Mouse (Mus musculus) kidney, postnatal 4 days (tissue): ENCODE measurements around the gene Il1r1.

ENCODE experiments used
- DNase-seq, 2 experiments: peaks; one replicate each; pipeline ENCODE4 v3.0.0; 2021; ENCODE audit warnings: mixed read lengths in 2 of 2

The Il1r1 gene

GRCm38 (mm10) chr1:40224539-40225284, at the start of gene Il1r1:
Gene Il1r1, plus strand, starts transcription at chr1:40225080.
- peak; percentile 83 to 89 for DNase-seq

GRCm38 (mm10) chr1:40175123-40175522, 49.8 kb upstream of the Il1r1 start:
- no peak for DNase-seq

- no peak for DNase-seq
These were observed 49.1 kb upstream of the Il1r1 start for GRCm38 (mm10) chr1:40175797-40176196.

GRCm38 (mm10) chr1:40179031-40179430, 45.8 kb upstream of the Il1r1 start:
- DNase-seq = no peak

- DNase-seq = no peak
These were observed 45.4 kb upstream of the Il1r1 start for GRCm38 (mm10) chr1:40179493-40179892.

DNA sequence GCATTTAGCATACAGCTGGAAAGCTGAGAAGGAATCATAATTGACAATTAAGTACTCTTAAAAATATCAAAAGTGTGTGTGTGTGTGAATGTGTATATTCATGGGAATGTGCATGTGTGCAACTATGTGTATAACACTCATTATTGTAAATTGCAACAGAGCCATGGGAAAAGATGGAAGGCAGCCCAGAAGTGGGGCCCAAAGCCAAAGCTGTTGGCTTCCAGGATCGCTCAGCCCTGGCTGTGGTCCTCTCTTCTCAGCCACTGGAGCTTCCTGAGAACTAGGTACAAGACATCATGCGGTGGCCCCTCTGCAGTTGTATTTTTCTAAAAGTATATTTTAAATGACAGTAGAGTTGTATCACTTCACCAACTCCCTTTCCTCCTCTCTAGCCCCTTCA, 44.0 kb upstream of the Il1r1 start:
- peak; percentile 15 to 21 for DNase-seq

- DNase-seq = no peak
These were observed 43.2 kb upstream of the Il1r1 start for GRCm38 (mm10) chr1:40181716-40182115.

DNA sequence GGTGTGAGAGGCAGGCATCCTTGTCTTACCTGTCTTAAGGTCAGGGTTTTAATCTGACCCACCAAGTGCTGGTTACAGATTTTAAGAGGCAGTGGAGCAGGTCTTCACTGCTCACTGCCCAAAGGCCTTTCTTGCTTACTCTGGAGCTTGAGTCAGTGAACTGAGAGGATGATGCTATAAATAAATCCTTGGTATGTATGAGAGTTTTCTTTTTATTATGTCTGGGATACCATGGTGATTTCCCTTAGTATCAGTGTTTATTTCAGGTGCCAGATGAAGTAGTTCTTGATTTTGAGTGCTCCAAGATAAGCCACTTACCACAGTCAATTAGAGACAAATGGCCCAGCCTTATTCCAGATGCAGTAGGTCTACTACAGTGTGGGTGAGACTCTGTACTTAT, 41.5 kb upstream of the Il1r1 start:
- DNase-seq = no peak

GRCm38 (mm10) chr1:40187961-40188360, 36.9 kb upstream of the Il1r1 start:
- peak; percentile 56 to 68 for DNase-seq

DNA sequence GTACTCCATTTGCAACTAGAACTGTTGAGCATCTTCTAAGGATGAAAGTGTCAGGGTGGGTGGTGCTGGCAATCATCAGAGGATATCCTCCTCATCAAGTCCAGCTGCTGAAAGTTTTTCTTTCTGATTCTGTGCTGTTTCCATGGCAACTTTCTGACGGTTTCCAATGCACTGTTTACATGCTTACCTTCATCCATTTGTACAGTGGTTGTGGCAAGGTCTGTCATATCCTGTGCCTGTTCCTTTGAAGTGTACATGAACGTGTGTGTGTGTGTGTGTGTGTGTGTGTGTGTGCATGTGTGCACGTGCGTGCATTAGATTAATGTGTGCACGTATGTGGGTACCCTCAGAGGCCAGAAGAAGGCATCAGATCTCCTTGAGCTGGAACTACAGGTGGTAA, 34.9 kb upstream of the Il1r1 start:
- no peak for DNase-seq

DNA sequence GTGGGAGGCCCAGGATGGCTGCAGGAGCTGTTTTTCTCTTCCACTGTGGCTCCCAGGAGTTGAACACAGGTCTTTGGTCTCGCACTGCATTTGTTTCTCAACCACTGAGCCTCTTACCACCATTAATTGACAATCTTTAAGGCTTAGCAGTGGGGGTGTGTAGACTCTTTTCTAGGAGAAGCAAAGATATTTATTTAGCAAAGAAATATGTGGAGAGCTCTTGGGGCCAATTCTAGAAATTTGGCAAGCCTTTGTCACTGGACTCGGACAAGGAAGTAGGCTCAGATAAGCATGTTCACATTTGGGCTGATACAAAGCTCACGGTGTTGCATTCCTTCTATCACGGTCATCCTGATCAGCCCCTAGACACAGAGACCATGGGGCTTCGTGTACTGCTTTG, 34.0 kb upstream of the Il1r1 start:
- DNase-seq = no peak

GRCm38 (mm10) chr1:40194279-40194678, 30.6 kb upstream of the Il1r1 start:
- no peak for DNase-seq

GRCm38 (mm10) chr1:40213337-40214159, 11.3 kb upstream of the Il1r1 start:
- DNase-seq = no peak

- DNase-seq = no peak
These were observed 7.4 kb upstream of the Il1r1 start for GRCm38 (mm10) chr1:40217521-40217920.

- no peak for DNase-seq
These were observed 6.3 kb upstream of the Il1r1 start for GRCm38 (mm10) chr1:40218603-40219002.

DNA sequence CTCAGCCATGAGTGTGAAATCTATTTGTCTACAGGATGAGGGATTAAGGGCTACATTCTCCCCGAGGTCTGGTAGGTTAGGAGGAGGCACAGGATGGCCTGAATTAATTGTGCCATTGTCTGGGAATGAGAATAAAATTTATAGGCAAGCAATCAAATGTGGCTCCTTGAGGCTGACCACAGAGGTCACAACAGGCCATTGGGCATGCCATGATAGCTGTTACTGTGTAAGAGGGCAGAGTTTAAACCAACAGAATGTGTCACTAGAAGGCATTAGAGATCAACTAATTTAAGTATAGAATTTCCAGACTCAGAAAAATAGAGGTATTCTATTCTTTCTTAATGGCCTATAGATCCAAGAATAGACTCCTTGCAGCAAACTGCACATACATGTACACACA, 4.3 kb upstream of the Il1r1 start:
- DNase-seq = no peak

- no peak for DNase-seq
These were observed 3.0 kb upstream of the Il1r1 start for GRCm38 (mm10) chr1:40221864-40222263.

- DNase-seq = no peak
These were observed 2.2 kb upstream of the Il1r1 start for GRCm38 (mm10) chr1:40222680-40223079.

GRCm38 (mm10) chr1:40223591-40223990, 1.3 kb upstream of the Il1r1 start:
- DNase-seq = no peak

GRCm38 (mm10) chr1:40225580-40225979, 700 bp downstream of the Il1r1 start:
- DNase-seq = no peak

DNA sequence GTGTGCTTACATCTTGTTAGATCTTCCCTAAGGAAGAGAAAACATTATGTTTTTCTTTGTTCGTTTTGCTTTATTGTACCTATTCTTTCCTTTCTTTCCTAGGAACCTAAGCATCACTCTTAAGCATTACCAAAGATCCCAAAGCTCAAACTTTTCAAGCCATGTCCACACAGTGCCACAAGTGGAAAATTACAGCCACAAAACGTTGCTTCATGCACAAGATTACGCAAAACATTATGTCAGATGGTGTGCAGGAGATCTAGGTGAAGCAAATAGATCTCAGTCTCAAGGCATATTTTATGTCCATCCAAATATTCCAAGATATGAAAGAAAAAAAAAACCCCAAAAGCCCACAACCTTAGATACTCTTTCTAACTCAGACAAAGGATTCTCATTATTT, 4.2 kb downstream of the Il1r1 start:
- DNase-seq = no peak

GRCm38 (mm10) chr1:40229771-40230280, 4.9 kb downstream of the Il1r1 start:
- DNase-seq = no peak

DNA sequence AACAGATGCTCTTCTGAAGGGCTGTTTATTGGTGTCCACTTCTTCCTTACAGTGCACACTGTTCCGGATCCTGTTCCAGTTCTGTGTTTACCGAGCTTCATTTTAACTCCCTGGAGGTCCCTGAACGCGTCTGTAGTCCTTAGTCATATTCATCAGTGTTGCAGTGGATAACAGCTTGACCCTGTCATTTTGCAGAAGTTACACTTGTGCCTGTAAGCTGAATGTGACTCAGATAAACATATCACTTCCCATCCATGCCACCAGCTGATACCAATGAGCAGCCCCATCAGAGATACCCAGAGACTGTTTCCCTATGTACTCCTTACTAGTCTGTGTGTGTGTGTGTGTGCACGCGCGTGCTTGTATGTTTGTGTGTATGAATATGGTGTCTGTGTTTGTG, 5.5 kb downstream of the Il1r1 start:
- DNase-seq = no peak

GRCm38 (mm10) chr1:40231116-40231515, 6.2 kb downstream of the Il1r1 start:
- no peak for DNase-seq
